Mouse (Mus musculus): ENCODE measurements at regions not wholly inside any gene's neighbourhood (a gene's known extent, or its start where the extent isn't known, plus 50 kb on each side); places are given as distances from the start of the nearest gene placed in this dataset.

DNA sequence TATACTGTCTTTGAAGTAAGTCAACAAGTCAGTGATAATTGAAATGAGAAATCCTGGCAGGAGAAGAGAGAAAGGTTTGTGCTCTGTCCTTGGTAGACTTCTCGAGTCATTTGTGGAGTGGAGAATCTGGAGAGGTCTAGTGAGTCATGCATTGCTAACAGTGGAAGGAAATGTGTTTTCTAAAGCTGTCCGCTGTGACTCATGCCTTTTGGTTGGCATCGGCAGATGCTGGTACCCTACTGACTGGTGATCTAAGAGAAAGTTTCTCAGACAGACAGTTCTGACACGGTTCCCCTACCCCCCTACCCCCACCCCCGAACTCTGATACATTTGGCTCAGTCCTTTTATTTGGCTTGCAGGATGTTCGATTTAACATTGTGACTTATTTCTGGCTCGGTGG lies 97.5 kb upstream of the Fndc3a start:
- intact Hi-C loops (cut with DNase I) = no loop called here

DNA sequence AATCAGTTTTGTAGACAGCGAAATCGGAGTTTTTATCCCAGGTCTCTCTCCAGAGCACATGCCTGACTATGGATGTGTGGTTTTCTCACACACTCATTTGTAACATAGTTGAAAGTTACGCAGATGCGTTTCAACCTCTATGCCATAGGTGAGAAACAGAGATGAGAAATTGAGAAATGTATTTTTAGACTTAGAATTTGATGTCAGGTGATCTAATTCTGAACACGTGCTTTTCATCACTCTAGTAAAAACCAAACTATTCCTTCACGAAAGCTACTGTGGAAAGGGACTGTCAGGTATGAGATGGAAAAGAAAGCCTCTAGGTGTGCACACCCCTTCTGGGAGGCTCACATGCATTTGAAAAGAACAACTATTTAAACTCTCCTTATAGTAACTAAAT lies 96.8 kb upstream of the Fndc3a start:
- no peak for DNase-seq (ENCODE audit: low spot score in 2 of 2)
- intact Hi-C loops (cut with DNase I) = no loop called here

More for the DNA sequence above, 97.5 kb upstream of the Fndc3a start:
- peak in 1 of 2 experiments; percentile 27 for DNase-seq (ENCODE audit: low spot score in 2 of 2)

- no peak for DNase-seq (ENCODE audit: low spot score in 2 of 2)
- intact Hi-C loops (cut with DNase I) = no loop called here
Observed at GRCm38 (mm10) chr14:72803579-72803978, 93.8 kb upstream of the Fndc3a start.

DNA sequence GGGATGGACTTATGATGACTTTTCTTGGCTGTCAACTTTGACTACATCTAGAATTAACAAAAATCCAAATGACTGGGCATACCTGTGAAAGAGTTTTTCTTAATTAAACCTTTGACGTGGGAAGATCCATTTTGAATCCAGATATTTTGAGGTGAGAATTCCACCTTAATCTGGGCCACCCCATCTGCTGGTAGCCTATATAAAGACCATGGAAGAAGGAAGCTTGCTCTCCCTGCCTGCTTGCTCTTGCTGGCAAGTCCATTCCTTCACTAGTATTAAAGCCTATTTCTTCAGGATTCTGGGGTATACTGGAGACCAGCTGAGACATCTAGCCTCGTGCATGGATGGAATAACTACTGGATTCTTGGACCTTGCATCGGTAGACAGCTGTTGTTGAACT lies 80.9 kb upstream of the Fndc3a start:
- intact Hi-C loops (cut with DNase I) = no loop called here

DNA sequence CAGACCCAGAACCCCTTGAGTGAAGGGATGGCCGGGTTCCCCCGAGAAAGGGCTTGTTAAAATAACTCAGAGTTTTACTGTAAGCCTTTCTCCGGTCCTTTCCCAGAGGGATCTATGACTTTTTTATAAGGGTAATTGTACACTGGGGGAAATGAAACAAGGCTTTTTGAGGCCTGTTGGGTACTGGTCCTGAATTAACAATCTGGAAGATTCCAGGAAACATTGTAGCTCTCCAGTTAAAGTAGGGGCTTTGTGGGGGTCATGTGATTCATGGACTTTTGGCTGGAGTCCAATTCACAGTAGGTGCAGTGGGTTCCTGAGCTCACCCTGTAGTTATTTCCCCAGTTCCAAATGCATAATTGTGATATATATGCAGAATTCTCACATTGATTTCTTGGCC lies 77.1 kb upstream of the Fndc3a start:
- DNase-seq (ENCODE audit: low spot score in 2 of 2) = no peak
- intact Hi-C loops (cut with DNase I) = no loop called here

More for the DNA sequence above, 80.9 kb upstream of the Fndc3a start:
- no peak for DNase-seq (ENCODE audit: low spot score in 2 of 2)

GRCm38 (mm10) chr14:72783248-72783647 lies 73.4 kb upstream of the Fndc3a start:
- DNase-seq (ENCODE audit: low spot score in 2 of 2) = peak; percentile 14 to 26
- intact Hi-C loops (cut with DNase I) = no loop called here

DNA sequence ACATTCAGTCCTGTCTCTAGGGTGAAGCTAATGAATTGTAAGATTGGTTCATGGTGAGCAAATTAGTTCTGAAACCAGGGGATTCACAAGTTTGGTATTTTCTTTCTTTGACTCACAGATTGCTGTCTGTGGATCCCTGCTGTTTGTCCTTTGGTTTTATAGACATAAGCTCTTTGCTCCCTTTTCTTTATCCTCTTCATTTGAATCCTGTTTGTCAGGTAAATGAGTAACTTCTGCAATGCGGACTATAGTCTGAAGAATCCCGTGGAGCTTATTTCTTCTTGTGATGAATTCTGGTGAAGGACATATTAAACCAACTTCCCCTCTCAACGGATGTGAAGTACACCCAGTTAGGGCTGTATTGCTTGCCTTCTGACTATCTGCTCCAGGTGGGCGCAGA lies 69.6 kb upstream of the Fndc3a start:
- DNase-seq (ENCODE audit: low spot score in 2 of 2) = no peak
- intact Hi-C loops (cut with DNase I) = no loop called here

DNA sequence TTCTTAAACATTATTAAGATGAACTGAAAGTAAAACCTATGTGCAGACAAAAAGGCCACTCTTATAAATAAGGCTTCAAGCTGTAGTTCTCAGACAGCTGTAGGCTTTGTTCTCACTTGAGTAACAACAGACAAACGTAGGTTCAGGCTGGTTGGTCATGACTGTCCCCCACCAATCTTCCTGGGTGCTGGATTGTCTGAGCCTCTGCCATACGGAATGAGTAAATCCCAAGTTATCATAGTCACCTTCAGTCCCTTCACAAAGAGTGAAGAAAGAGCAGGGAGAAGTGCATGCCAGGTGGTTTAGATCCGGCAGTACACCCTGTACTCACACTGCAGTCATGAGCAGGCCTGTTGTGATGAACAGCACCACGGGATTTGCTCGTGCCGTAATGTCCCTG lies 69.0 kb upstream of the Fndc3a start:
- intact Hi-C loops (cut with DNase I) = no loop called here
- DNase-seq (ENCODE audit: low spot score in 2 of 2) = no peak

- intact Hi-C loops (cut with DNase I) = no loop called here
Observed at GRCm38 (mm10) chr14:72777927-72778560, 68.2 kb upstream of the Fndc3a start.

DNA sequence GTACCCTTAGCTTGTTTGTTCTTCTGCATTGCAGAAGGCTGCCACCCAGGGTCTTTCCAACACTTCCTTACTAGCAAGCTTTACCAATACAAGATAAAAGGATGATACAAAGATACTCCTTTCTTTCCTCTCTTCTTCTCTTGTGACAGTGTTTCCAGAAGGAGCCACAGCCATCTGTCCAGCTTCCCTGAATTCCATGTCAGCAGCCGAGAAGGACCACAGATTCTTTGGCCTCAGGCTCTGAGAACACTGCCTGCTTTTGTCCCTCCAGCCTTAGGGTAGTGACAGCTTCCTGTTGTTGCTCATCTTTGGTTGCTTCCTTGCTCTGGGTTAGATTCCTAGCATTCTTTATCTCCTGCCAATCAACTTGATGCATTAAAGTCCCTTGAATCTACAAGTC lies 60.4 kb upstream of the Fndc3a start:
- no peak for DNase-seq (ENCODE audit: low spot score in 2 of 2)
- intact Hi-C loops (cut with DNase I) = no loop called here

More at GRCm38 (mm10) chr14:72777927-72778560, 68.2 kb upstream of the Fndc3a start:
- DNase-seq (ENCODE audit: low spot score in 2 of 2) = no peak

GRCm38 (mm10) chr14:72760123-72760522 lies 50.3 kb upstream of the Fndc3a start:
- DNase-seq (ENCODE audit: low spot score in 2 of 2) = no peak
- intact Hi-C loops (cut with DNase I) = no loop called here
